Mouse (Mus musculus) T-helper 1 cell (primary cell): ENCODE results near the gene Pan2.
"Not testable (repeated sequence)": the region's sequence is repeated elsewhere in the genome, so short reads cannot be mapped to it uniquely, and the experiment has no call there.

Experiments
- in situ Hi-C: fragments of 300-600 bp; cut with MboI, MseI; formaldehyde crosslinking; loops from one replicate; pipeline ENCODE4 v1.15.1; 2025; ENCODE audit warnings: high pct_unique_total_duplicates

The Pan2 gene

GRCm38 (mm10) chr10:128303126-128304021, at the start of gene Pan2:
Gene Pan2 (plus strand): TSS chr10:128303335.
- in situ Hi-C loops, result no loop called here

- in situ Hi-C loops, result no loop called here
These were observed 49.4 kb upstream of the Pan2 start, which contains the start of gene Apon for GRCm38 (mm10) chr10:128253677-128254255. Gene Apon (plus strand): TSS chr10:128254096.

GRCm38 (mm10) chr10:128255925-128256324, 47.2 kb upstream of the Pan2 start:
- in situ Hi-C loops, result no loop called here

GRCm38 (mm10) chr10:128256328-128256727, 46.8 kb upstream of the Pan2 start:
- in situ Hi-C loops, result no loop called here

GRCm38 (mm10) chr10:128258953-128259352, 44.2 kb upstream of the Pan2 start:
- in situ Hi-C loops, result no loop called here

GRCm38 (mm10) chr10:128259946-128260345, 43.2 kb upstream of the Pan2 start:
- in situ Hi-C loops, result no loop called here

GRCm38 (mm10) chr10:128260376-128260775, 42.8 kb upstream of the Pan2 start:
- in situ Hi-C loops, result not testable (repeated sequence)

GRCm38 (mm10) chr10:128262300-128262699, 40.8 kb upstream of the Pan2 start:
- in situ Hi-C loops, result no loop called here

- in situ Hi-C loops, result no loop called here
These were observed 39.5 kb upstream of the Pan2 start for GRCm38 (mm10) chr10:128263393-128264310.

GRCm38 (mm10) chr10:128268371-128268770, 34.8 kb upstream of the Pan2 start, which contains the start of gene Apof:
Gene Apof (plus strand): TSS chr10:128268671.
- in situ Hi-C loops, result no loop called here

- in situ Hi-C loops, result no loop called here
These were observed 33.8 kb upstream of the Pan2 start for GRCm38 (mm10) chr10:128269206-128269910.

- in situ Hi-C loops, result no loop called here
These were observed 32.8 kb upstream of the Pan2 start, which contains the start of gene Stat2 for GRCm38 (mm10) chr10:128270287-128270841. Gene Stat2 (plus strand): TSS chr10:128270559.

- in situ Hi-C loops, result no loop called here
These were observed 32.3 kb upstream of the Pan2 start for GRCm38 (mm10) chr10:128270866-128271265.

GRCm38 (mm10) chr10:128271883-128272282, 31.3 kb upstream of the Pan2 start:
- in situ Hi-C loops, result no loop called here

GRCm38 (mm10) chr10:128272819-128273439, 30.2 kb upstream of the Pan2 start:
- in situ Hi-C loops, result not testable (repeated sequence)

GRCm38 (mm10) chr10:128275374-128275773, 27.8 kb upstream of the Pan2 start:
- in situ Hi-C loops, result not testable (repeated sequence)

GRCm38 (mm10) chr10:128278158-128278557, 25.0 kb upstream of the Pan2 start:
- in situ Hi-C loops, result no loop called here

- in situ Hi-C loops, result no loop called here
These were observed 22.2 kb upstream of the Pan2 start for GRCm38 (mm10) chr10:128280943-128281342.

GRCm38 (mm10) chr10:128281682-128282081, 21.5 kb upstream of the Pan2 start:
- in situ Hi-C loops, result no loop called here

GRCm38 (mm10) chr10:128282886-128283450, 20.2 kb upstream of the Pan2 start:
- in situ Hi-C loops, result no loop called here
